Mouse (Mus musculus) ovary, postnatal 10 days (tissue): ENCODE measurements around the gene Pfdn6.
"Not testable (repeated sequence)": the region's sequence is repeated elsewhere in the genome, so short reads cannot be mapped to it uniquely, and the experiment has no call there.

Experiments
- DNase-seq: peaks from one replicate; pipeline ENCODE4 v3.0.0; 2022; ENCODE audit warnings: low spot score

Gene Pfdn6

GRCm38 (mm10) chr17:33940206-33940805 lies at the start of gene Pfdn6, which contains the start of gene Wdr46:
Pfdn6 (minus strand) TSS chr17:33940343.
Wdr46 (plus strand) TSS chr17:33940660.
- peak; percentile 72 for DNase-seq

DNA sequence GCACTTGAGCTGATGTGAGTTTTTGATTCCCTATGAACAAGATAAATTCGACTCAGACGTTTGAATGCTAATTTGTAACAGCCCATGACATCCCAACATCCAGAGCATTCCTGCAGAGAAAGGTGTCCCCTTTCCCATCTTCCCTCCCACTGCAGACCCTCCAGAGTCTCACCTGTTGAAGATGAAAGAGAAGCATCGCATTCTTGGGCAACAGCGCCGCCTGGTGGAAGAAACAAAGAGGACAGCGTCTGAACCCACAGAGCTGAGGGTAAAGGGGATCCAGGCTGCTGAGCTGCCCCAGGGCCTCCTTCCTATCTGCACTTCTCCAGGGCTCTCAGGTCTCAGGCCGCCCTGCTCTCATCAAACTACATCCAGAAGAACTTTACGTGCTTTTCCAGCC lies 42.0 kb upstream of the Pfdn6 start:
- DNase-seq: not testable (repeated sequence)

DNA sequence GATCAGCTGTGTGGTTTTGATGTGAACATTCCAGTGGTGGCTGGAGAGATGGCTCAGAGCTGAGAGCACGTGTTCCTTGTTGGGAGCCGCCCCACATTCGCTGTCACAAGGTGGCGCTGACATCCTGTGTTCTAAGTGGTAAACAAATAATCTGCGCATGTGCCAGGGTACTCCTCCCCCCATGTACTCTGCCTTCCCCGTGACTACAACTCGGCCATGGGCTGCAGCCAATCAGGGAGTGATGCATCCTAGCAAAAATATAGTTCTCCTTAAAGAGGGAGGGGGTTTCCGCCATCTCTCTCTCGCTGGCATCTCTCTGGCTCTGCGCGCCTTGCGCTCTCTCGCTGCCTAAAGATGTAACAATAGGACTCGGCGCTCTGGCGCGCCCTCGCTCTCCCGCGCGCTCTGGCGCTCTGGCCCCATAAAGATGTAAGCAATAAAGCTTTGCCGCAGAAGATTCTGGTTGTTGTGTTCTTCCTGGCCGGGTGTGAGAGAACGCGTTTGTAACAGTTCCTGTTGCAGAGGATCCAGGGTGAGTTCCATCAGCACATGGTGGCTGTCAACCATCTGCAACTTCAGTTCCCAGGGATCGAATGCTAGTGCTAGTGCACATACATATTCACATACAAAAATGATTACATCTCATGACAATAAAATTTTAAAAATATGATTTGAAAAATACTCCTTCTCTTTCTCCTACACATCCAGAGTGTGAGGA lies 41.2 kb upstream of the Pfdn6 start:
- not testable (repeated sequence) for DNase-seq

GRCm38 (mm10) chr17:33980181-33981035 lies 40.3 kb upstream of the Pfdn6 start:
- no peak for DNase-seq

DNA sequence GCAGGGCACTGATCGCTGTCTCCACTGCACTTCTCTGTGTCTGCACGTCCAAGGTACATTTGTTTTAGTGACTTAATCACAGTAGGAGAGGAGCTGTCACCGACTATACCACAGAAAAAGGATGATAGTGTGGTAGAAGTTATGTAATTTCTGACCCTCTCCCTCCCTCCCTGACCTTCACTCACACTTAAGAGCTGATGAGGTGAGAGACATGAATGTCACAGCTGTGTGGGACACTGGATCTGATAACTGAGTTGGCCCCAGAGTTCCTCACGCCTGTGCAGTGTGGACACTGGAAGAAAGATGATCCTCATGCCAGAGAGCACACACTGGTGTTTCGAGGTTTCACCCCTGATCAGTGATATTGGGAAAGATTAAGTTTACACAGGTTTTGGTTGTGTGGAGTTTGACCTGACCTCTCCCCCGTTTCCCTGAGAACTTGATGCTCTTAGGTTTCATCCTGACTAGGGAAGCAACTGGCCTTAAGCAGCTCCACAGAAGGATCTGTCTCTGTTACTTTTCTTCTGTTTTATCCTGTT lies 39.4 kb upstream of the Pfdn6 start:
- no peak for DNase-seq

DNA sequence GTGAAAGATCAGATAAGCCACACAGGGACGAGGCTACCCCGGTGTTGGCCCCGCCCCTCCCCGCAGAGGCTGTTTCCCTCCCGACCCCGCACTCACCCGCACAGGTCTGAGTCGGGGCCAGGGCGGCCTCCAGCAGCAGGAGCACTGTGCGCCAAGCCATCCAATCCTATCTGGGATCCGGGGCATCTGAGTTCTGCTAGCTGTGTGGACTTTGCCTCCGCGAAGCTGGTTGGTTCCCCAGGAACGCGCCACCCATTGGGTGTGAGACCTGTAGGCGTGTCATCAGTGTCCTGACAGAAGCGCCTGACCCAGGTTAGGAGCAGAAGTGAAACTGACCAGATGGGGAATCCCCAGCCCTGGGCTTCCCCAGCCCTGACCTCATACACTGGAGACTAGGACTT lies 38.5 kb upstream of the Pfdn6 start:
- DNase-seq: no peak

DNA sequence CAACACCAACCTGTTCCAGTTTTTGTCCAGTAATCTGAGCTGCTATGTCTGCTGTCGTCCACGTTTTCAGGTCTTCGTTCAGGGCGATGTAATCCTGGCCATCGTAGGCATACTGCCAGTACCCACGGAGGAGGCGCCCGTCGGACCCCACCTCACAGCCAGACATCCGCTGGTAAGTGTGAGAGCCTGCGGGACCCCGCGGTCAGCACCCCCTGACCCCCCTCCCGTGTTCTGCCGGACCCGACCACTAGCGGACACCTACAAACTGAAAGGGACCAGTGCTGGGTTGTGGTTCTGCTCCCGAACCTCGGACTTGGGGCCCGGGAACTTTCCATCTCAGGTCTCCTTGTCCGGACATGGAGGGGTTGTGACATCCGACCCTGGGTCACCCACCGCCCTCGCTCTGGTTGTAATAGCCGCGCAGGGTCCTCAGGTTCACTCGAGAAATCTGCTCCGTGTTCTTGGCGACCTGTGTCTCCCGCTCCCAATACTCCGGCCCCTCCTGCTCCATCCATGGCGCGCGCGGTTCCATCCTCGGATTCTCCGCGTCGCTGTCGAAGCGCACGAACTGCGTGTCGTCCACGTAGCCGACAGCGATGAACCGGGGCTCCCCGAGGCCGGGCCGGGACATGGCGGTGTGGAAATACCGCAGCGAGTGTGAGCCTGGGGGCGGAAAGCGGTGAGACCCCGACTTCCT lies 37.9 kb upstream of the Pfdn6 start:
- no peak for DNase-seq

DNA sequence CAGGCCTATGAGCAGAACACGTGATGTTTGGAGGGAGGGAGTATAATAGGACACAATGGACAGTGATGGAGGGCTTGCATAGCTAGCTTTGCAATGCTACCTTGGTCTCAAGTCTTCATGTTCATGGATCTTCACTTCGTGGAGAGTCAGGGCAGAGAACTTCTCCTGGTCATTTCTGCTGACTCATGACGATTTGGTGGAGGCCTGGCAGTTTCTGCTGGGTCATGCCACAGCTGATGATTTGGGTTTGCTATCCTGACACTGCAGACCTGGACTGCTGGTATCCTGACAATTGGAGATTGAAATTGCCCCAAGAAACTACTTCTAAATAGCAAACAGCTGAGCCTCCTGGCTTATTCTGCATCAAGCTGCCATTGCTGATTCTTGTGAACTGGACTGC lies 33.4 kb upstream of the Pfdn6 start:
- no peak for DNase-seq

- DNase-seq: no peak
Measured at GRCm38 (mm10) chr17:33972691-33973090, 32.5 kb upstream of the Pfdn6 start.

DNA sequence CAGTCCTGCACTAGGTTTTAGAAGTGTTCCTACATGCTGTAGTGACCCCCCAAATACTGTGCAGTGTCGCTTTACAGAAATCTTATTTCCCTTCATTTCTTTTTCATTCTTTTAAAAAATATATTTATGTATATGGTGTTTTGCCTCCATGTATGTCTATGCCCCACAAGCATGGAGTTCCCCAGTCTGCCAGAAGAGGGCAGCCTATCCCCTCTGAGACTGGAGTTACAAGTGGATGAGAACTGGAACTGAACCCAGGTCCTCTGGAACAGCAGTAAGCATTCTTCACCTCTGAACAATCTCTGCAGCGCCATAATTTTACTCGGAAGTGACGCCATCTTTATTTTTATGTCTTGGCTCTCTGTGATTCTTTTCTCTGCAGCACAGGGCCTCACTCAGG lies 29.3 kb upstream of the Pfdn6 start:
- DNase-seq: no peak

DNA sequence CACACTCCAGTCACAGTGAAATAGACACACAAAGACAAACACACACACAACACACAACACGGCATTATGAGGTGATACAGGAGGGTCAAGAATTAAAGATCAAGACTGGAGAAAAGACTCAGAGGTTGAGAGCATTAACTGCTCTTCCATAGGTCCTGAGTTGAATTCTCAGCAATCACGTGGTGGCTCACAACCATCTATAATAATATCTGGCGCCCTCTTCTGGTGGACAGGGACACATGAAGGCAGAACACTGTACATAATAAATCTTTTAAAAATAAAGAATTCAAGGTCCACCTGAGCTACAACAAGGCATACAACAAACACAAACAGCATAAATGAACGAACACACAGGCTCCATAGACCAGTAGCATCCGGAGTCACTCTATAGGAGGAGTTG lies 28.8 kb upstream of the Pfdn6 start:
- DNase-seq: no peak

GRCm38 (mm10) chr17:33968489-33968888 lies 28.3 kb upstream of the Pfdn6 start:
- DNase-seq: no peak

GRCm38 (mm10) chr17:33965846-33966550 lies 25.9 kb upstream of the Pfdn6 start:
- no peak for DNase-seq

GRCm38 (mm10) chr17:33965082-33965845 lies 25.1 kb upstream of the Pfdn6 start:
- DNase-seq: no peak

GRCm38 (mm10) chr17:33962876-33963275 lies 22.7 kb upstream of the Pfdn6 start:
- DNase-seq: no peak

GRCm38 (mm10) chr17:33959948-33960347 lies 19.8 kb upstream of the Pfdn6 start:
- DNase-seq: no peak

- no peak for DNase-seq
Measured at GRCm38 (mm10) chr17:33959135-33959534, 19.0 kb upstream of the Pfdn6 start.

- no peak for DNase-seq
Measured at GRCm38 (mm10) chr17:33958451-33958850, 18.3 kb upstream of the Pfdn6 start.

GRCm38 (mm10) chr17:33957493-33957892 lies 17.4 kb upstream of the Pfdn6 start:
- DNase-seq: no peak

- no peak for DNase-seq
Measured at GRCm38 (mm10) chr17:33956336-33956735, 16.2 kb upstream of the Pfdn6 start.
